Mouse (Mus musculus) kidney, embryonic 16.5 days (tissue): ENCODE results near the gene Birc6. TPM values are rescaled to one million over a fixed set of nuclear protein-coding genes. Genes with fewer than 3 reads are reported as not detected.

Source experiments
- ATAC-seq: fragments of 200-750 bp; cut with Nextera tagmentation; 2 replicates; pipeline ENCODE4 v1.8.0; 2017; ENCODE audit warnings: moderate TSS enrichment; ENCODE audit not compliant: low FRiP score, low TSS enrichment
- H3K27ac ChIP-seq: fragments of 300-500 bp; sonication (generic); 2 replicates; pipeline ENCODE4 v1.5.1; 2014; ENCODE audit warnings: low read length
- H3K27me3 ChIP-seq: fragments of 300-500 bp; sonication (generic); 2 replicates; pipeline ENCODE4 v1.6.1; 2014; ENCODE audit warnings: low read length, control low read depth, mixed read lengths; ENCODE audit not compliant: insufficient read depth
- H3K36me3 ChIP-seq: fragments of 300-500 bp; sonication (generic); 2 replicates; pipeline ENCODE4 v1.6.1; 2014; ENCODE audit warnings: low read length, control low read depth, mixed read lengths; ENCODE audit not compliant: insufficient read depth
- H3K4me1 ChIP-seq: fragments of 300-500 bp; sonication (generic); 2 replicates; pipeline ENCODE4 v1.6.1; 2014; ENCODE audit warnings: low read length, control low read depth, mixed read lengths; ENCODE audit not compliant: insufficient read depth
- H3K4me2 ChIP-seq: fragments of 300-500 bp; sonication (generic); replicated peaks from 2 replicates; pipeline ENCODE4 v1.6.1; 2014; ENCODE audit warnings: low read depth, low read length
- H3K4me3 ChIP-seq: fragments of 300-500 bp; sonication (generic); 2 replicates; pipeline ENCODE4 v1.5.1; 2014; ENCODE audit warnings: mild to moderate bottlenecking, low read length
- H3K9ac ChIP-seq: fragments of 300-500 bp; sonication (generic); replicated peaks from 2 replicates; pipeline ENCODE4 v1.6.1; 2014; ENCODE audit warnings: low read length
- H3K9me3 ChIP-seq: fragments of 300-500 bp; sonication (generic); 2 replicates; pipeline ENCODE4 v1.6.1; 2016; ENCODE audit warnings: low read length, control low read depth
- WGBS: fragments of 180-500 bp; shearing (Covaris S2); extraction: QIAGEN DNeasy Blood & Tissue Kit; methylation state at CpG from one replicate; pipeline ENCODE4 v1.1.7; 2014; 5-methylcytosine and 5-hydroxymethylcytosine counted together
- polyA plus RNA-seq: library from polyadenylated mRNA; unstranded; fragments of >200 nt; fragmentation: Nextera tagmentation; extraction: Ambion mirVana; gene quantifications from 2 replicates; pipeline ENCODE4 v1.2.1, GENCODE M21; 2015

Gene Birc6
- polyA plus RNA-seq, 1 experiment from 2014 or later = 64.6 TPM

- H3K4me2 ChIP-seq = no peak overlapping the region
- no peak overlapping the region for H3K27ac ChIP-seq
- H3K4me1 ChIP-seq = no peaks in the 10 kb centered on the region
- H3K4me3 ChIP-seq = no peak overlapping the region
- no peak for ATAC-seq
- no peaks in the 10 kb centered on the region for H3K27me3 ChIP-seq
- WGBS = 78% methylated on average over 2 of the region's 2 CpGs
- no peaks in the 10 kb centered on the region for H3K9me3 ChIP-seq
- H3K9ac ChIP-seq = no peak overlapping the region
- H3K36me3 ChIP-seq = no peaks in the 10 kb centered on the region
Observed at GRCm38 (mm10) chr17:74512308-74512707, 15.8 kb upstream of the Birc6 start.

GRCm38 (mm10) chr17:74522797-74523723, 5.0 kb upstream of the Birc6 start:
- Histone ChIP-seq H3K27me3 (no peaks in the 10 kb centered on the region), H3K4me3 (no peak overlapping the region), H3K27ac (no peak overlapping the region), H3K4me2 (no peak overlapping the region), H3K9ac (no peak overlapping the region), H3K4me1 (peaks cover 10% of the 10 kb centered on the region), H3K36me3 (no peaks in the 10 kb centered on the region), H3K9me3 (0 out of 2 replicates have a peak, but pooled peaks cover 4% of the 10 kb centered on the region)
- WGBS = 84% methylated on average over 8 of the region's 8 CpGs
- ATAC-seq = no peak

GRCm38 (mm10) chr17:74526117-74526516, 2.0 kb upstream of the Birc6 start:
- no peak overlapping the region for H3K4me3 ChIP-seq
- 0 out of 2 replicates have a peak, but pooled peaks cover 4% of the 10 kb centered on the region for H3K9me3 ChIP-seq
- H3K27me3 ChIP-seq = no peaks in the 10 kb centered on the region
- no peak overlapping the region for H3K4me2 ChIP-seq
- peaks cover 22% of the 10 kb centered on the region for H3K4me1 ChIP-seq
- ATAC-seq = no peak
- no peak overlapping the region for H3K9ac ChIP-seq
- no peak overlapping the region for H3K27ac ChIP-seq
- 91% methylated on average over 2 of the region's 2 CpGs for WGBS
- no peaks in the 10 kb centered on the region for H3K36me3 ChIP-seq

- ATAC-seq = no peak
Observed at GRCm38 (mm10) chr17:74526806-74527653, 1.1 kb upstream of the Birc6 start.

GRCm38 (mm10) chr17:74528648-74529532, 795 bp downstream of the Birc6 start:
- no peaks in the 10 kb centered on the region for H3K27me3 ChIP-seq
- H3K4me3 ChIP-seq = peak overlapping the region; percentile 100
- ATAC-seq = peak; percentile 60; the same call in 1 of the 2 replicates
- H3K27ac ChIP-seq = peak overlapping the region; percentile 99
- no peaks in the 10 kb centered on the region for H3K9me3 ChIP-seq
- peak overlapping the region; percentile 96 for H3K9ac ChIP-seq
- H3K4me2 ChIP-seq = peak overlapping the region; percentile 89
- under 1% methylated on average over 68 of the region's 72 CpGs for WGBS
- H3K4me1 ChIP-seq = peaks cover 22% of the 10 kb centered on the region
- H3K36me3 ChIP-seq = no peaks in the 10 kb centered on the region

More at GRCm38 (mm10) chr17:74526806-74527653, 1.1 kb upstream of the Birc6 start:
- peak overlapping the region; percentile 81 for H3K9ac ChIP-seq
- H3K27me3 ChIP-seq = no peaks in the 10 kb centered on the region
- 88% methylated on average over 9 of the region's 9 CpGs for WGBS
- peak overlapping the region; percentile 100 for H3K4me3 ChIP-seq
- peak overlapping the region; percentile 100 for H3K27ac ChIP-seq
- H3K4me2 ChIP-seq = peak overlapping the region; percentile 59
- H3K9me3 ChIP-seq = 0 out of 2 replicates have a peak, but pooled peaks cover 4% of the 10 kb centered on the region
- H3K4me1 ChIP-seq = peaks cover 22% of the 10 kb centered on the region
- H3K36me3 ChIP-seq = no peaks in the 10 kb centered on the region

GRCm38 (mm10) chr17:74529533-74529824, 1.4 kb downstream of the Birc6 start:
- 12% methylated on average over 3 of the region's 3 CpGs for WGBS
- H3K4me2 ChIP-seq = peak overlapping the region; percentile 89
- H3K4me1 ChIP-seq = peaks cover 22% of the 10 kb centered on the region
- peak overlapping the region; percentile 100 for H3K4me3 ChIP-seq
- peak overlapping the region; percentile 99 for H3K27ac ChIP-seq
- H3K27me3 ChIP-seq = no peaks in the 10 kb centered on the region
- H3K36me3 ChIP-seq = no peaks in the 10 kb centered on the region
- no peak for ATAC-seq
- H3K9ac ChIP-seq = peak overlapping the region; percentile 96
- H3K9me3 ChIP-seq = no peaks in the 10 kb centered on the region

- Histone ChIP-seq H3K4me3 (no peak overlapping the region), H3K27ac (no peak overlapping the region), H3K9ac (no peak overlapping the region), H3K4me1 (peaks cover 8% of the 10 kb centered on the region), H3K27me3 (no peaks in the 10 kb centered on the region), H3K4me2 (no peak overlapping the region), H3K36me3 (no peaks in the 10 kb centered on the region), H3K9me3 (no peaks in the 10 kb centered on the region)
- no peak for ATAC-seq
- WGBS = 96% methylated on average over 4 of the region's 4 CpGs
Observed at GRCm38 (mm10) chr17:74534971-74535370, 6.9 kb downstream of the Birc6 start.

- Histone ChIP-seq H3K4me3 (no peak overlapping the region), H3K4me2 (no peak overlapping the region), H3K9me3 (no peaks in the 10 kb centered on the region), H3K4me1 (no peaks in the 10 kb centered on the region), H3K9ac (no peak overlapping the region), H3K27ac (no peak overlapping the region), H3K36me3 (0 out of 2 replicates have a peak, but pooled peaks cover 3% of the 10 kb centered on the region), H3K27me3 (no peaks in the 10 kb centered on the region)
- WGBS = 77% methylated on average over 1 of the region's 1 CpGs
- no peak for ATAC-seq
Observed at GRCm38 (mm10) chr17:74537526-74537925, 9.4 kb downstream of the Birc6 start.

GRCm38 (mm10) chr17:74543615-74544014, 15.5 kb downstream of the Birc6 start:
- no peak for ATAC-seq
- Histone ChIP-seq H3K4me3 (no peak overlapping the region), H3K9ac (no peak overlapping the region), H3K36me3 (peaks cover 31% of the 10 kb centered on the region), H3K9me3 (0 out of 2 replicates have a peak, but pooled peaks cover 2% of the 10 kb centered on the region), H3K27ac (no peak overlapping the region), H3K4me2 (no peak overlapping the region), H3K27me3 (no peaks in the 10 kb centered on the region), H3K4me1 (no peaks in the 10 kb centered on the region)
- 92% methylated on average over 2 of the region's 2 CpGs for WGBS
